Mouse (Mus musculus) liver, embryonic 14.5 days (tissue): Measurements from ENCODE around the gene Map6d1. TPM values are rescaled to one million over a fixed set of nuclear protein-coding genes. Genes with fewer than 3 reads are reported as not detected.
A peak's percentile ranks its signal among the peaks of the same experiment; 100 is the strongest.

Experiments used
- ATAC-seq: fragments of 200-750 bp; cut with Nextera tagmentation; 2 replicates; pipeline ENCODE4 v1.8.0; 2017; ENCODE audit warnings: moderate number of reproducible peaks, mild to moderate bottlenecking, moderate library complexity; ENCODE audit not compliant: insufficient read depth
- DNase-seq, 3 experiments: peaks; one replicate each; pipeline ENCODE4 v3.0.0-alpha.2; 2012 to 2013; ENCODE audit warnings: low read depth in 3 of 3, low spot score in 3 of 3
- H3K27ac ChIP-seq: fragments of 300-500 bp; sonication (generic); 2 replicates; pipeline ENCODE4 v1.5.1; 2014; ENCODE audit warnings: moderate library complexity, mild to moderate bottlenecking, control low read depth, inconsistent platforms
- H3K27me3 ChIP-seq: fragments of 300-500 bp; sonication (generic); 2 replicates; pipeline ENCODE4 v1.6.1; 2014; ENCODE audit warnings: mild to moderate bottlenecking, low read length, moderate library complexity; ENCODE audit not compliant: control insufficient read depth, insufficient read depth
- H3K36me3 ChIP-seq: fragments of 300-500 bp; sonication (generic); replicated peaks from 2 replicates; pipeline ENCODE4 v1.6.1; 2014; ENCODE audit warnings: low read depth; ENCODE audit not compliant: control insufficient read depth, insufficient read depth
- H3K4me1 ChIP-seq, 2 experiments: fragments of 200-500 bp in 1 of 2; fragments of 300-500 bp in 1 of 2; sonication (generic) in 1 of 2; replicated peaks; 2 replicates each; pipeline ENCODE4 v1.6.1; 2012 to 2014; ENCODE audit warnings: antibody characterized with exemption in 1 of 2, inconsistent platforms in 1 of 2, low read length in 1 of 2; ENCODE audit not compliant: control insufficient read depth in 2 of 2, insufficient read depth in 2 of 2
- H3K4me2 ChIP-seq: fragments of 300-500 bp; sonication (generic); 2 replicates; pipeline ENCODE4 v1.6.1; 2014; ENCODE audit warnings: low read depth, mild to moderate bottlenecking, control low read depth, moderate library complexity
- H3K4me3 ChIP-seq, 2 experiments: fragments of 200-500 bp in 1 of 2; fragments of 300-500 bp in 1 of 2; sonication (generic) in 1 of 2; 2 replicates each; pipeline ENCODE4 v1.5.1; 2012 to 2014; ENCODE audit warnings: low read depth in 2 of 2, low read length in 2 of 2, mild to moderate bottlenecking in 2 of 2, control low read depth in 1 of 2, inconsistent platforms in 1 of 2, moderate library complexity in 1 of 2; ENCODE audit not compliant: insufficient read depth in 1 of 2
- H3K9ac ChIP-seq: fragments of 300-500 bp; sonication (generic); replicated peaks from 2 replicates; pipeline ENCODE4 v1.6.1; 2014; ENCODE audit warnings: mild to moderate bottlenecking, control low read depth, moderate library complexity
- H3K9me3 ChIP-seq: fragments of 300-500 bp; sonication (generic); 2 replicates; pipeline ENCODE4 v1.6.1; 2016; ENCODE audit warnings: low read length, mixed read lengths; ENCODE audit not compliant: control insufficient read depth
- CTCF ChIP-seq: IDR thresholded peaks from 2 replicates; pipeline ENCODE4 v1.5.1; 2016; ENCODE audit warnings: antibody characterized with exemption, low read depth, control low read depth
- EP300 ChIP-seq: IDR thresholded peaks from 2 replicates; pipeline ENCODE4 v1.6.1; 2016; ENCODE audit warnings: antibody characterized with exemption, low read depth
- WGBS: fragments of 180-500 bp; shearing (Covaris S2); extraction: QIAGEN DNeasy Blood & Tissue Kit; methylation state at CpG from one replicate; pipeline ENCODE4 v1.1.7; 2014; ENCODE audit not compliant: insufficient replicate concordance; 5-methylcytosine and 5-hydroxymethylcytosine counted together
- polyA plus RNA-seq, 2 experiments: library from polyadenylated mRNA; depleted of rRNA in 1 of 2; stranded (reverse) in 1 of 2; unstranded in 1 of 2; fragments of >200 nt; fragmentation: Nextera tagmentation in 1 of 2; extraction: Ambion mirVana in 1 of 2; gene quantifications; 2 replicates each; pipeline versions ENCODE4 v1.2.1 to v1.2.3; 2012 to 2014

Map6d1 gene
- polyA plus RNA-seq, 2 experiments = 0.02 TPM; not detected in 1

GRCm38 (mm10) chr16:20237426-20237825, 3.7 kb downstream of the Map6d1 start:
- WGBS = 66% methylated on average over 4 of the region's 4 CpGs
- Histone ChIP-seq H3K9ac (no peak overlapping the region), H3K4me3 (no peak overlapping the region), H3K9me3 (no peaks in the 10 kb centered on the region), H3K27ac (no peak overlapping the region), H3K36me3 (no peaks in the 10 kb centered on the region), H3K27me3 (peaks cover 31% of the 10 kb centered on the region), H3K4me1 (no peaks in the 10 kb centered on the region), H3K4me2 (no peak overlapping the region)
- no peak for ATAC-seq
- no peak for TF ChIP-seq CTCF
- TF ChIP-seq EP300 = no peak
- no peak for DNase-seq

- Histone ChIP-seq H3K27ac (no peak overlapping the region), H3K4me2 (no peak overlapping the region), H3K9me3 (no peaks in the 10 kb centered on the region), H3K9ac (no peak overlapping the region), H3K4me1 (no peaks in the 10 kb centered on the region), H3K4me3 (no peak overlapping the region), H3K27me3 (peaks cover 4% of the 10 kb centered on the region), H3K36me3 (peaks cover under 1% of the 10 kb centered on the region; the same call in 1 of the 2 replicates)
- TF ChIP-seq CTCF (no peak), EP300 (no peak)
- no peak for ATAC-seq
- no peak for DNase-seq
- 46% methylated on average over 4 of the region's 4 CpGs for WGBS
Observed at GRCm38 (mm10) chr16:20234406-20234805, 6.8 kb downstream of the Map6d1 start.

- DNase-seq (no peak), ATAC-seq (no peak)
- Histone ChIP-seq H3K27ac (no peak overlapping the region), H3K27me3 (no peaks in the 10 kb centered on the region), H3K4me1 (no peaks in the 10 kb centered on the region), H3K9ac (no peak overlapping the region), H3K9me3 (no peaks in the 10 kb centered on the region), H3K4me2 (no peak overlapping the region), H3K4me3 (no peak overlapping the region), H3K36me3 (peaks cover 18% of the 10 kb centered on the region)
- 85% methylated on average over 5 of the region's 5 CpGs for WGBS
- TF ChIP-seq EP300 (no peak), CTCF (no peak)
Observed at GRCm38 (mm10) chr16:20228167-20228566, 13.0 kb downstream of the Map6d1 start.

- Histone ChIP-seq H3K9ac (no peak overlapping the region), H3K27me3 (no peaks in the 10 kb centered on the region), H3K27ac (no peak overlapping the region), H3K4me3 (no peak overlapping the region), H3K4me2 (no peak overlapping the region), H3K4me1 (no peaks in the 10 kb centered on the region), H3K36me3 (peaks cover 20% of the 10 kb centered on the region), H3K9me3 (no peaks in the 10 kb centered on the region)
- ATAC-seq (no peak), DNase-seq (peak in 1 of 3 experiments; percentile 7)
- peak; percentile 38; the same call in 1 of the 2 replicates for TF ChIP-seq CTCF
- TF ChIP-seq EP300 = no peak
- WGBS = 51% methylated on average over 6 of the region's 6 CpGs
Observed at GRCm38 (mm10) chr16:20227504-20227903, 13.7 kb downstream of the Map6d1 start.

- H3K4me3 ChIP-seq = no peak overlapping the region
- no peaks in the 10 kb centered on the region for H3K4me1 ChIP-seq
- peaks cover 26% of the 10 kb centered on the region for H3K36me3 ChIP-seq
- no peak for DNase-seq
- no peaks in the 10 kb centered on the region for H3K9me3 ChIP-seq
- ATAC-seq = no peak
- TF ChIP-seq EP300 = no peak
- TF ChIP-seq CTCF = no peak
- 72% methylated on average over 4 of the region's 4 CpGs for WGBS
- no peak overlapping the region for H3K4me2 ChIP-seq
- no peak overlapping the region for H3K9ac ChIP-seq
- no peaks in the 10 kb centered on the region for H3K27me3 ChIP-seq
- no peak overlapping the region for H3K27ac ChIP-seq
Observed at GRCm38 (mm10) chr16:20226676-20227075, 14.5 kb downstream of the Map6d1 start.

- H3K36me3 ChIP-seq = peaks cover 24% of the 10 kb centered on the region
- no peak overlapping the region for H3K27ac ChIP-seq
- no peaks in the 10 kb centered on the region for H3K4me1 ChIP-seq
- 79% methylated on average over 6 of the region's 6 CpGs for WGBS
- no peaks in the 10 kb centered on the region for H3K27me3 ChIP-seq
- no peak overlapping the region for H3K4me3 ChIP-seq
- H3K9ac ChIP-seq = no peak overlapping the region
- no peak overlapping the region for H3K4me2 ChIP-seq
- TF ChIP-seq CTCF = no peak
- TF ChIP-seq EP300 = no peak
- no peak for DNase-seq
- H3K9me3 ChIP-seq = no peaks in the 10 kb centered on the region
- no peak for ATAC-seq
Observed at GRCm38 (mm10) chr16:20222726-20223125, 18.4 kb downstream of the Map6d1 start.
